Mouse (Mus musculus): Measurements from ENCODE around the gene Id2. TPM values are rescaled to one million over a fixed set of nuclear protein-coding genes. Genes with fewer than 3 reads are reported as not detected.

Gene Id2
- polyA plus RNA-seq, 1 experiment from 2014 or later, result 161 TPM

DNA sequence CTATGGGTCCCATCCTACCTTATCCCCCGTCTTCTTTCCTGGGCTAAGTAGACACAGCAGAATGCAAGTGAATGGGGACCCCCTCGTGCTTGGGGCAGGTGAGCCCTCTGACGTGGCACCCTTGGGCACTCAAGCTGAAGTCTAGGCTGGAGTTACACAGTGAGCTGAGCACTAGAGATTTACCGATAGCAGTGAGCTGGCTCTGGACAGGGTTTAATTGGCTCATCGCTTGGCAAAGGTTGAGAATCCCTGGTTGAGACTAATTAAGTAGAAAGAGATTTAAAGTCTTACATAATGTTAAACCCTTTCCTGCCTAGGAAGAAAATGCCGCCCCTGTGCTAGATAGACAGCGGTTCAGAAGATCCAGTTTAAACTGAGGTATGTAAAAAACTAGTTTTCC lies 36.0 kb downstream of the Id2 start:
- H3K27me3 ChIP-seq, result no peaks in the 10 kb centered on the region
- no peak overlapping the region for H3K9ac ChIP-seq (replicated peaks)
- 70% methylated on average over 7 of the region's 7 CpGs for WGBS
- H3K27ac ChIP-seq, result no peak overlapping the region
- no peak for ATAC-seq
- H3K36me3 ChIP-seq, result peaks cover 38% of the 10 kb centered on the region
- no peak overlapping the region for H3K4me2 ChIP-seq (replicated peaks)
- no peaks in the 10 kb centered on the region for H3K4me1 ChIP-seq (replicated peaks)
- H3K9me3 ChIP-seq, result no peaks in the 10 kb centered on the region
- no peak overlapping the region for H3K4me3 ChIP-seq (replicated peaks)

DNA sequence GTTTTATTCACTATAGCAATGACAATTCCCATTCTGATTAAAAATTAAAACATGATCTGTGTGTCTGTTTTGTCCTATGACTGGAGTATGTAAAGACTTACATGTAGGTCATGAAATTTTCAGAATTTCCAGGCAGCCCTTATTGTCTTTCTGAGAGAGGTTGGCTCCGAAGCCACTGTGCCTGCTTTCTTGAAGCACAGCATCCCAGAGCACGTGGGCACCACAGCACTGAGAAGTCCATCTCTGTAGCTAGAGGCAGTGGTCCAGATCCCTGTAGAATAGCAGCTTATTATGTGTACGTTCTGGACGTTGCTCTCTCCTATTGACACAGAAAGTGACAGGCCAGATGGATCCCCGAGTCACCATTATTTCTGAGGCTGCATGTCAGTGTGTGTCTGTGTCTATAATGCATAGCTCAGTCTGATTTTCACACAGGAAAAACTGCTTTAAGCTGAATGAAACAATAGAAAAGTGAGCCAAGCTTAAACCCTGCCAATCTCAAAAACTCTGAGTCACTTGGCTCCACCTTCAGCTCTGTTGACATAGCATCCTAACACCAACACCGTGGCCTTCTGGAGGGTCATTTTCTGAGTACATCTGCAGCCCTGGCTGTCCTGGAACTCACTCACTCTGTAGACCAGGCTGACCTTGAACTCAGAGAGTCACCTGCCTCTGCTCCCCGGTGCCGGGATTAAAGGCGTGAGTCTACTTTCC lies 37.3 kb downstream of the Id2 start:
- 72% methylated on average over 9 of the region's 9 CpGs for WGBS
- H3K36me3 ChIP-seq, result peaks cover 48% of the 10 kb centered on the region
- H3K4me1 ChIP-seq (replicated peaks), result peaks cover 4% of the 10 kb centered on the region; the same call in 1 of the 2 replicates
- H3K27me3 ChIP-seq, result no peaks in the 10 kb centered on the region
- no peaks in the 10 kb centered on the region for H3K9me3 ChIP-seq
- no peak overlapping the region for H3K4me3 ChIP-seq (replicated peaks)
- no peak overlapping the region for H3K9ac ChIP-seq (replicated peaks)
- ATAC-seq, result 0 out of 2 replicates have a peak, but pooled peaks have one; percentile 5
- no peak overlapping the region for H3K4me2 ChIP-seq (replicated peaks)
- no peak overlapping the region for H3K27ac ChIP-seq

DNA sequence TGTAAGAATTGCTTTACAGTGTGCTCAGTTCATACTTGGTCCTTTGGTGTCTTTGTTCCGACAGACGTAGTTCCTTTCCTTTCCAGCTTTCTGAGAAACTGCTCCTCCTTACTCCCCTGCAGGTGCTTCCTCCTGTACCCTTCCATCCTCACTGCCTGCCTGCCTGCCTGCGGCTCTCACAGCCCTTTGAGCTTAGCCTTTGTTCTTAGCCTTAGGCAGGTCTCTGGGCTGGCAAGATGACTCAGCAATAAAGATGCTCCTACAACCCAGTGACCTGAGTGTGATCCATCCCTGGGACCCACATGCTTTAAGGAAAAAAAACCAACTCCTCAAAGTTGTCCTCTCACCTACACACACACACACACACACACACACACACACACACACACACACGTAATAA lies 42.0 kb downstream of the Id2 start:
- H3K9me3 ChIP-seq, result no peaks in the 10 kb centered on the region
- 58% methylated on average over 4 of the region's 4 CpGs for WGBS
- no peak overlapping the region for H3K4me3 ChIP-seq (replicated peaks)
- peaks cover 4% of the 10 kb centered on the region; the same call in 1 of the 2 replicates for H3K4me1 ChIP-seq (replicated peaks)
- H3K4me2 ChIP-seq (replicated peaks), result no peak overlapping the region
- ATAC-seq, result peak; percentile 58; the same call in 1 of the 2 replicates
- peaks cover 85% of the 10 kb centered on the region for H3K36me3 ChIP-seq
- no peaks in the 10 kb centered on the region for H3K27me3 ChIP-seq
- H3K27ac ChIP-seq, result 0 out of 2 replicates have a peak overlapping the region, but pooled peaks have one; percentile 16
- H3K9ac ChIP-seq (replicated peaks), result no peak overlapping the region

DNA sequence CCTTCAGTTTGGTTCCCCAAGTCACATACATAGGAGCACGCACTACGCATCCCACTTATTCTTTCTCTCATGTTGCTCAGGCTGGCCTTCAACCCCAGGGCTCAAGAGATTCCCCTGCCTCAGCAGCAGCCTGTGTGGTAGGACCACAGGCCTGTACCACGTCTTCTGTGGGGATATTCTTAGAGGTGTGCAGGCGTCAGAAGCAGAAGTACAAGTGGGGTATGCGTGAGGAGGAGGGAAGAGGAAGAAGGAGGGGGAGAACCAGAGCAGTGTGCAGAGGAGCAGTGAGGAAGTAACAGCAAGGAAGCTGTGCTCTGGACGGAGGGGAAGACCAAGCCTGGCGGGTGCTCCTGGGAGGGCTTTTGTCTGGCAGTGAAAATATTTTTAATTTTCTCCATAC lies 42.4 kb downstream of the Id2 start:
- Histone ChIP-seq H3K36me3 (peaks cover 82% of the 10 kb centered on the region), H3K9ac (replicated peaks) (no peak overlapping the region), H3K4me3 (replicated peaks) (no peak overlapping the region), H3K9me3 (no peaks in the 10 kb centered on the region), H3K27ac (peak overlapping the region; percentile 16; the same call in 1 of the 2 replicates), H3K27me3 (no peaks in the 10 kb centered on the region), H3K4me1 (replicated peaks) (peaks cover 4% of the 10 kb centered on the region; the same call in 1 of the 2 replicates), H3K4me2 (replicated peaks) (no peak overlapping the region)
- 90% methylated on average over 7 of the region's 7 CpGs for WGBS
- ATAC-seq, result 0 out of 2 replicates have a peak, but pooled peaks have one; percentile 34

DNA sequence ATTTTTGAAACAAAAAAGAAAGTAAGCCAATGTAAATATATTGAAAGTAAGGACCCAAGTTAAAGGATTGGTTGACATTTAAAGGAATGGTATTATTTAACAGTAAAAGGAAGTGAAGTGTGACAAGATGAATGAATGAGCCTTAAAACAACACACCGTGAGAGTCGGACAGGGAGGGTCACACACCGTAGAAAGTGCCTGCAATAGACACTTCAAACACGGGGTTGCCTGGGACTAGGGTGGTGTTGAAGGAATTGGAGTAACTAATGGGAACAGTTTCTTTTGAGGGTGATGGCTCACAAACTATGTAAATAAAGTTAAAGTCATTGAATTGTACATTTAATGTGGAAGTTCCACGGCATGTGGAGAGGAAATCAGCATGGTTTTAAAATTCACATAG lies 47.7 kb downstream of the Id2 start:
- Histone ChIP-seq H3K27me3 (no peaks in the 10 kb centered on the region), H3K4me3 (replicated peaks) (no peak overlapping the region), H3K4me2 (replicated peaks) (no peak overlapping the region), H3K27ac (no peak overlapping the region), H3K36me3 (peaks cover 54% of the 10 kb centered on the region), H3K4me1 (replicated peaks) (no peaks in the 10 kb centered on the region), H3K9me3 (no peaks in the 10 kb centered on the region), H3K9ac (replicated peaks) (no peak overlapping the region)
- WGBS, result 81% methylated on average over 5 of the region's 5 CpGs
- no peak for ATAC-seq

DNA sequence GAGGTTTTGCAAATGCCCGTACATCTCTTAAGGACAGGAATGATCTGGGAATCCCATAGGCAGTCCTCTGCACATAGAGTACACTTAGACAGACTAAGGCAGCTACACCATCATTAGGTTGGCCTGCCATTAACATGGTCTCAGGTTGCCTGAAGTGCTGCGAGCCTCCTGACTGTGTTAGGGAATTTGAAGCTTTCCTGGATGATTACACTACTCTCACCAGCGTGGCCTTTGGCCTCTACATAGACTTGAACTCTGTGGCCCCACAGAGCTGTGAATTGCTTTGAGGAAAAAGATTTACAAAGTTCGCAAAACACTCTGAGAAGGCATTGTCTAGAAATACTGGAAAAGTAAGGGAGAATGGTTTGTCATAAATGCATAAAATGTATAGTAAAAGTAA lies 52.4 kb downstream of the Id2 start:
- Histone ChIP-seq H3K4me3 (replicated peaks) (no peak overlapping the region), H3K27me3 (no peaks in the 10 kb centered on the region), H3K9ac (replicated peaks) (no peak overlapping the region), H3K9me3 (no peaks in the 10 kb centered on the region), H3K4me2 (replicated peaks) (no peak overlapping the region), H3K4me1 (replicated peaks) (no peaks in the 10 kb centered on the region), H3K36me3 (peaks cover 49% of the 10 kb centered on the region), H3K27ac (no peak overlapping the region)
- 96% methylated on average over 4 of the region's 4 CpGs for WGBS
- no peak for ATAC-seq

DNA sequence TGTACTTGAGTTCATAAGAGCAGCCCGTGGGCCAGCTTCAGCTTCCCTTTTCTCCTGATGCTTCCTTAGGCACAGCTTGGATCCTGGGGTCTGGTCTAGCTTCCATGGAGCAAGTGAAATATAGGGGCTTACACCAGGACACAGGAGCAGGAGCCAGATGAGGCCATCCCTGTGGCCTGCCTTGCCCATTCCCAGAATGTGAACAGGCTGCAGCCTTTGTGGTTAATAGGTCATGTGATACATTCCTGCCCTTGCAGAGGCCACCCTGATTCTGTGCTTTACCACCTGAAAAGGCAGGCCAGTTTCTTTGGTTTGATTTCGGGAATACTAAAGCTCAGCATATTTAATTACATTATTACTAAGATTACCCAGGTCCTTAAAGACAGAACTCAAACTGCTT lies 52.9 kb downstream of the Id2 start:
- no peak overlapping the region for H3K9ac ChIP-seq (replicated peaks)
- no peak overlapping the region for H3K27ac ChIP-seq
- no peak overlapping the region for H3K4me2 ChIP-seq (replicated peaks)
- H3K4me3 ChIP-seq (replicated peaks), result no peak overlapping the region
- H3K4me1 ChIP-seq (replicated peaks), result no peaks in the 10 kb centered on the region
- H3K36me3 ChIP-seq, result peaks cover 51% of the 10 kb centered on the region
- H3K9me3 ChIP-seq, result no peaks in the 10 kb centered on the region
- 95% methylated on average over 2 of the region's 2 CpGs for WGBS
- no peak for ATAC-seq
- no peaks in the 10 kb centered on the region for H3K27me3 ChIP-seq

Other genes starting within 250 kb of the Id2 start
- 130 and 134 TPM in 2 replicates for gene Kidins220, start 122.2 kb downstream of the Id2 start, polyA plus RNA-seq (2015; fragmentation: Nextera tagmentation; extraction: Ambion mirVana)

Data from midbrain, embryonic 13.5 days (tissue).